Mouse (Mus musculus): ENCODE data around the gene Washc4. TPM values are rescaled to one million over a fixed set of nuclear protein-coding genes. Genes with fewer than 3 reads are reported as not detected.
A peak's percentile ranks its signal among the peaks of the same experiment; 100 is the strongest.
"Not testable (repeated sequence)": the region's sequence is repeated elsewhere in the genome, so short reads cannot be mapped to it uniquely, and the experiment has no call there.

The Washc4 gene
- 2.0 and 2.3 TPM in 2 replicates for polyA plus RNA-seq (2012; rRNA removed)

GRCm38 (mm10) chr10:83543439-83544102 lies at the start of gene Washc4:
Washc4 (plus strand) TSS chr10:83543752.
- 3% methylated on average over 49 of the region's 49 CpGs for WGBS
- peak; percentile 60 for DNase-seq (ENCODE audit: low read depth, low spot score)

GRCm38 (mm10) chr10:83497321-83497720 lies 46.2 kb upstream of the Washc4 start:
- no peak for DNase-seq (ENCODE audit: low read depth, low spot score)
- 86% methylated on average over 13 of the region's 13 CpGs for WGBS

GRCm38 (mm10) chr10:83508962-83509660 lies 34.4 kb upstream of the Washc4 start:
- DNase-seq (ENCODE audit: low read depth, low spot score) = peak; percentile 58
- 54% methylated on average over 8 of the region's 8 CpGs for WGBS

- 68% methylated on average over 5 of the region's 5 CpGs for WGBS
- DNase-seq (ENCODE audit: low read depth, low spot score) = no peak
Measured at GRCm38 (mm10) chr10:83511304-83511703, 32.2 kb upstream of the Washc4 start.

GRCm38 (mm10) chr10:83513736-83514135 lies 29.8 kb upstream of the Washc4 start:
- DNase-seq (ENCODE audit: low read depth, low spot score) = no peak
- 83% methylated on average over 8 of the region's 8 CpGs for WGBS

- WGBS = 80% methylated on average over 4 of the region's 4 CpGs
- no peak for DNase-seq (ENCODE audit: low read depth, low spot score)
Measured at GRCm38 (mm10) chr10:83520990-83521389, 22.6 kb upstream of the Washc4 start.

- DNase-seq (ENCODE audit: low read depth, low spot score) = not testable (repeated sequence)
Measured at GRCm38 (mm10) chr10:83524238-83524637, 19.3 kb upstream of the Washc4 start.

- DNase-seq (ENCODE audit: low read depth, low spot score) = no peak
- whole genome bisulfite sequencing = 83% methylated on average over 6 of the region's 6 CpGs
Measured at GRCm38 (mm10) chr10:83530384-83530967, 13.1 kb upstream of the Washc4 start.

- no peak for DNase-seq (ENCODE audit: low read depth, low spot score)
- WGBS = 1% methylated on average over 27 of the region's 27 CpGs
Measured at GRCm38 (mm10) chr10:83533258-83533909, 10.2 kb upstream of the Washc4 start.

- 1% methylated on average over 21 of the region's 21 CpGs for WGBS
- DNase-seq (ENCODE audit: low read depth, low spot score) = peak; percentile 40
Measured at GRCm38 (mm10) chr10:83533910-83534283, 9.7 kb upstream of the Washc4 start, which contains the start of gene Aldh1l2. Aldh1l2 (minus strand) TSS chr10:83534140.

- WGBS = 15% methylated on average over 1 of the region's 1 CpGs
- no peak for DNase-seq (ENCODE audit: low read depth, low spot score)
Measured at GRCm38 (mm10) chr10:83536436-83536835, 7.1 kb upstream of the Washc4 start.

GRCm38 (mm10) chr10:83539311-83539980 lies 4.1 kb upstream of the Washc4 start:
- WGBS = 79% methylated on average over 6 of the region's 6 CpGs
- no peak for DNase-seq (ENCODE audit: low read depth, low spot score)

- DNase-seq (ENCODE audit: low read depth, low spot score) = no peak
- WGBS = 34% methylated on average over 3 of the region's 3 CpGs
Measured at GRCm38 (mm10) chr10:83540092-83540491, 3.5 kb upstream of the Washc4 start.

GRCm38 (mm10) chr10:83542241-83542640 lies 1.3 kb upstream of the Washc4 start:
- 84% methylated on average over 7 of the region's 7 CpGs for WGBS
- no peak for DNase-seq (ENCODE audit: low read depth, low spot score)

GRCm38 (mm10) chr10:83544103-83544479 lies 539 bp downstream of the Washc4 start:
- DNase-seq (ENCODE audit: low read depth, low spot score) = no peak

GRCm38 (mm10) chr10:83545341-83545740 lies 1.8 kb downstream of the Washc4 start:
- WGBS = 47% methylated on average over 3 of the region's 3 CpGs

More at GRCm38 (mm10) chr10:83544103-83544479, 539 bp downstream of the Washc4 start:
- WGBS = under 1% methylated on average over 35 of the region's 41 CpGs

GRCm38 (mm10) chr10:83563005-83563404 lies 19.5 kb downstream of the Washc4 start:
- DNase-seq (ENCODE audit: low read depth, low spot score) = no peak

More at GRCm38 (mm10) chr10:83545341-83545740, 1.8 kb downstream of the Washc4 start:
- DNase-seq (ENCODE audit: low read depth, low spot score) = no peak

GRCm38 (mm10) chr10:83565449-83566441 lies 22.2 kb downstream of the Washc4 start:
- DNase-seq (ENCODE audit: low read depth, low spot score) = no peak
- 96% methylated on average over 7 of the region's 7 CpGs for WGBS

- no peak for DNase-seq (ENCODE audit: low read depth, low spot score)
Measured at GRCm38 (mm10) chr10:83590801-83591200, 47.2 kb downstream of the Washc4 start.

More at GRCm38 (mm10) chr10:83590801-83591200, 47.2 kb downstream of the Washc4 start:
- 78% methylated on average over 6 of the region's 6 CpGs for WGBS
